Mouse (Mus musculus): ENCODE measurements around the gene Rab34.
A peak's percentile ranks its signal among the peaks of the same experiment; 100 is the strongest.
"Not testable (repeated sequence)": the region's sequence is repeated elsewhere in the genome, so short reads cannot be mapped to it uniquely, and the experiment has no call there.

Rab34 gene

DNA sequence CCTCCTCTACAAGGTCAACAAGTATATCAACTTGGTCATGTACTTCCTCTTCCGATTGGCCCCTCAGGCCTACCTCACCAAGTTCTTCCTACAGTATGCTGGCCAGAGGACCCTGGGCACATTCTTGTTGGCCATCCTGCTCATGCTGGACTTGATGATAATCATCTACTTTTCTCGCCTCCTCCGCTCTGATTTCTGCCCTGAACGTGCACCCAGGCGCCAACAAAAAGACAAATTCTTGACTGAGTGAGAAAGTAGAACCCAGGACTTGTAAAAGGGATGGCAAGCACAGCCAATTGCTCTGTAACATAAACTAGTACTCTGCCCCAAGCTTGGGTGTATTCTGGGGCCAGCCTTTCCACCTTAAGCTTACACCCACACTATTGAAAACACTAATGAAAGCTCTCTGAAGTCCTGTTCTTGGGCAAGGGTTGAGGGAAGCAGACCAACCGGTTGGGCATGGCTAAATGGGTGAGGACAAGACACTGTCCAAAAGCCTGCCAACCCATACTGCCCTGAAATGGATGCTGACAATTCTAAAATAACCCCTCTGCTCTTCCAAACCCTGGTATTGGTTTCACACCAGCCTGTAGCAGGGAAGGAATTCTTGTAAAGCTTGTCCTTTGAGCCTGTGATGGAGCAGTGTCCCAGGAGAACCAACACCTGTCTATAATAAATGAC is 8.0 kb upstream of the Rab34 start:
- DNase-seq (ENCODE audit: low spot score in 2 of 2), result no peak

- DNase-seq (ENCODE audit: low spot score in 2 of 2), result no peak
Observed at GRCm38 (mm10) chr11:78181830-78182357, 6.3 kb upstream of the Rab34 start.

DNA sequence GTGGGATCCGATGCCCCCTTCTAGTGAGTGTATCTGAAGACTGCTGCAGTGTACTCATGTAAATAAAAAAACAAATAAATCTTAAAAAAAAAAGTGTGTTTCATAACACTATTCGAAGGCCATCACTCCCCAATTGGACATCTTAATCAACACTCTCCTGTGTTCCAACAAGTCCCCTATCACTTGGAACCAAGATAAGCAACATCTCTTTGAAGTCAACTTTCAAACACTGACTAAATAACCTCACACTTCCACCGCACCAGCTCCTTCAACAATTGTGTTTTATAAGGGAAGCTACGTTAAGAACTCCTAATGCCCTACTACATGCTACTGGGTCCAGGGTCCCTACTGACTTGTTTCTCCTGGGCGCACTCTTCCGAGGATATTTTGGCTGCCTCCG is 5.8 kb upstream of the Rab34 start:
- no peak for DNase-seq (ENCODE audit: low spot score in 2 of 2)

GRCm38 (mm10) chr11:78182961-78183844 is 5.0 kb upstream of the Rab34 start, which contains the start of gene Rpl23a:
Gene Rpl23a (minus strand): TSS chr11:78183584.
- peak; percentile 80 to 81 for DNase-seq (ENCODE audit: low spot score in 2 of 2)

GRCm38 (mm10) chr11:78183884-78184514 is 4.2 kb upstream of the Rab34 start:
- no peak for DNase-seq (ENCODE audit: low spot score in 2 of 2)

DNA sequence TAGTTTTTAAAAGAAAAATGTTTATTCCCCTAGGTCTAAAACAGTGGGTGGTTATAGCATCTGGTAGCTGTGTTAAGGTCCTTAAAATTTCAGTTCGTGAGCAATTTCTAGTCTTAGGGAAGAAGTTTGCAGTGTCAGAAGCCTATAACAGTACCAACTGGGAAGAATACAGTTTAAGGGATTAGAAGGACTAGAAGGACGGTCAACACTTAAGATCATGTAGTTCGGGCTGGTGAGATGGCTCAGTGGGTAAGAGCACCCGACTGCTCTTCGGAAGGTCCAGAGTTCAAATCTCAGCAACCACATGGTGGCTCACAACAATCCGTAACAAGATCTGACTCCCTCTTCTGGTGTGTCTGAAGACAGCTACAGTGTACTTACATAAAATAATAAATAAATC is 3.5 kb upstream of the Rab34 start:
- DNase-seq (ENCODE audit: low spot score in 2 of 2), result not testable (repeated sequence)

DNA sequence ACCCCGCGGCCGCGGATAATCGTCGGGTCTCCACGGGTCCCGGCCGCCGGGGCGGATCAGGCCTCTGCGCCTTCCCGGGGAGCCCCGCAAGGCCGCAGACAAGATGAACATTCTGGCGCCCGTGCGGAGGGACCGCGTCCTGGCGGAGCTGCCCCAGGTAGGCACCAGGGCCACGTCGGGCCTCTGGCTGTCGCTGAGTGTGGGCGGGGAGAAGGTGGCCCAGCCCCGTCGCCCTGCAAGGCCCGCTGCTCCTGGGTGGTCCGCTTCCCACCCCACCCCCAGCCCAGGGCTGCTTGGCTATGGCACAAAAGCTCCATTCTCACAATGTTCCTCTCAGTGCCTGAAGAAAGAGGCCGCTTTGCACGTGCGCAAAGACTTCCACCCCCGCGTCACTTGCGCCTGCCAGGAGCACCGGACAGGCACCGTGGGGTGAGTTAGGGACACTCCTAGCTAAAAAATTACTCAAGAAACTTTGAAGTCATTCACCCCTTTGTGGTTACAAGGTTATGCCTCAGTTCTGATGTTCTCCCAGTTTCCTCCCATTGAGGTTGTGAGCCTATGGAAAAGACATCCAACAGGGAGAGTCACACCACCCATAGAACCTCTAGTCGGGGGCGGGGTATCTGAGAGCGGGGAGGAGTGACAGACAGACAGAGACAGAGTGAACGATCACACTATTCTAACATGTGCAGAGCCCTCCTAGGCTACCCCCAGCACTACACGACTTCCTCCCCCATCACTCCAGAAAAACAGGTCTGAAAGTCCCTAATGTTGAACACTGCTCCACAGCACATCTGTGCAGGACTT is 1.2 kb downstream of the Rab34 start:
- peak; percentile 81 to 86 for DNase-seq (ENCODE audit: low spot score in 2 of 2)

GRCm38 (mm10) chr11:78190041-78190440 is 1.8 kb downstream of the Rab34 start:
- DNase-seq (ENCODE audit: low spot score in 2 of 2), result no peak

GRCm38 (mm10) chr11:78193113-78193512 is 4.9 kb downstream of the Rab34 start, which contains the start of gene Proca1:
Gene Proca1 (plus strand): TSS chr11:78193392.
- DNase-seq (ENCODE audit: low spot score in 2 of 2), result no peak

- peak in 1 of 2 experiments; percentile 45 for DNase-seq (ENCODE audit: low spot score in 2 of 2)
Observed at GRCm38 (mm10) chr11:78194411-78195100, 6.3 kb downstream of the Rab34 start.

DNA sequence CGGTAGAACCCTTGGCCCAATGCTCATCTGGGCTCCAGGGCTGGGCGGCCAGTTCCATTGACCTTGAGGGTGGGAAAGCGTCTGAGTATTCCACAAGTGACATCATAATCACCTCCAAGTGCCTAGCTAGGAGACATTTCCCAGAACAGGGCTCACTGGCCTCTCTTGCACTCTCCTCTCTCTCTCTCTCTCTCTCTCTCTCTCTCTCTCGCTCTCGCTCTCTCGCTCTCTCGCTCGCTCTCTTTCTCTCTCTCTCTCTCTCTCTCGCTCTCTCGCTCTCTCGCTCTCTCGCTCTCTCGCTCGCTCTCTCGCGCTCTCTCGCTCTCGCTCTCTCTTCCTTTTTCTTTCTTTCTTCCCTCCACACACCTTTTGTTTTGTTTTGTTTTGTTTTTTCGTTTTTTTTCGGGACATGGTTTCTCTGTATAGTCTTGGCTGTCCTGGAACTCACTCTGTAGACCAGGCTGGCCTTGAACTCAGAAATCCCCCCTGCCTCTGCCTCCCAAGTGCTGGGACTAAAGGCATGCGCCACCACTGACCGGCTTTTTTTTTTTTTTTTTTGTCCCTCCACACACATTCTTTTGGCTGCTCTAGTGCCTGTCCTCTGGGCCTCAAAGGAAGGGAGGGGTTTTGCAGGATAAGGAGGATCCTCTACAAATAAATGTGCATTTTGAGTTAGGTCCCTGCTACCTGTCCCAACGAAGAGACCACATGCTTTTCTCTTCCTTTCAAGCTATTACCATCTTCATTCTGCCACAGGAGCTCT is 7.1 kb downstream of the Rab34 start:
- DNase-seq (ENCODE audit: low spot score in 2 of 2), result no peak

DNA sequence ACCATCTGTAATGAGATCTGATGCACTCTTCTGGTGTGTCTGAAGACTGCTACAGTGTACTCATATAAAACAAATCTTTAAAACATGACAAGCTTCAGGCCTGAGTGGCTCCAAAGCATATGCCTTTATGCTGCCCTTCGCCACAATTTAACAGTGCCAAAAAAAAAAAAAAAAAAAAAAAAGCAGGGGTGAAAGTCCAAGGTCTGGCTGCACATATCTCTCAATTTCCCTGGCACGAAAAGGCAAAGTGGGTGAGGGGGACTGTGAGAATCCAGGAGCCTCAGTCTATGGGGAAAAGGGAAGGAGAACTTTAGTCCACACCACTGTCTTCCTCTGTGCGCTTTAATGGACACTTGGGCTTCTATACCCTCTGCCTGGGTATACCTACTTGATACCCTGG is 14.1 kb downstream of the Rab34 start:
- DNase-seq (ENCODE audit: low spot score in 2 of 2), result no peak

GRCm38 (mm10) chr11:78204287-78204686 is 16.1 kb downstream of the Rab34 start:
- DNase-seq (ENCODE audit: low spot score in 2 of 2), result no peak

DNA sequence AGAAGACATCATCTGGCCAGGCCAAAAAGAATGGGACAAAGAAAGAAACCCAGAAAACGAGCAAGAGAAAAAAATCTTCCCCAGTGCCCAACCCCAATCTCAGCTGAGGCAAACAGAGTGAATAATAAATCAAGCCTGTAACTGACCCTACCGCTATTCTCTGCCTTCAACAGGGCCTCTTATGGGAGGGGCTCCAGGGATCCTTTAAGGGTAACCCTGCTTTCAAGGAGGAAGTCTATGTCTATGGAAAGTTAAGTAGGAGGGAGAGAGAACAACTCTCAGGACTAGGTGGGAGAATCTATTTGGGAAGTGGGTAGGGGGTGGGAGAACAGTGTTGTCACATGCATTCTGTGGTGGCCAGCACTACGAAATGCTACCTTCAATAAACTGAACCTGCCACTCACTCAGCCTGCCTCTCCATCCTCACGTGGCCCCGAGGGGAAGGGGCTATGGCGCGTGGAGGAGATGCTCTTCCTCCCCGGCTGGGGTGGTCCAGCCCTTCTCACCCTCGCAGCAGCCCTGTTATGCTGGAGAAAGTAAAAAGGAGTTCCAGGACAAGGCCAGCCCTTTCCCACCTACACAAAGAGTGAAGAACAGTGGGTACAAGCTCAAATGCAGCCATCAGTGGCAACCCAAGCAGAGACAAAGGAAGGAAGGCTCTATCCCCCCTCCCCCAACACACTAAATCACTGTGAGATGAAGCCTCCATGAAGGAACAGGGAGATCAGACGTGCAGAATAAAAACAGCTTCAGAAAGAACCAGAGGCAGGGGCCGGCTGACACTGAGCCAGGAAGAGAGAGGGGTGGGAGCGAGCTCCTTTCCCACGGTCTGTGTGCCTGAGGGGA is 17.4 kb downstream of the Rab34 start:
- DNase-seq (ENCODE audit: low spot score in 2 of 2), result no peak

GRCm38 (mm10) chr11:78207190-78207589 is 19.0 kb downstream of the Rab34 start:
- no peak for DNase-seq (ENCODE audit: low spot score in 2 of 2)

- no peak for DNase-seq (ENCODE audit: low spot score in 2 of 2)
Observed at GRCm38 (mm10) chr11:78209886-78210285, 21.7 kb downstream of the Rab34 start.

GRCm38 (mm10) chr11:78210615-78211014 is 22.4 kb downstream of the Rab34 start:
- no peak for DNase-seq (ENCODE audit: low spot score in 2 of 2)

- no peak for DNase-seq (ENCODE audit: low spot score in 2 of 2)
Observed at GRCm38 (mm10) chr11:78211513-78211912, 23.3 kb downstream of the Rab34 start.
